Mouse (Mus musculus) heart, embryonic 15.5 days (tissue): ENCODE data around the gene Klra10. TPM values are rescaled to one million over a fixed set of nuclear protein-coding genes. Genes with fewer than 3 reads are reported as not detected.
"Not testable (repeated sequence)": the region's sequence is repeated elsewhere in the genome, so short reads cannot be mapped to it uniquely, and the experiment has no call there.

Source experiments
- ATAC-seq: fragments of 200-750 bp; cut with Nextera tagmentation; replicated peaks from 2 replicates; pipeline ENCODE4 v1.8.0; 2017; ENCODE audit warnings: low read depth, moderate TSS enrichment; ENCODE audit not compliant: insufficient number of reproducible peaks, insufficient read depth, low FRiP score
- H3K27ac ChIP-seq: fragments of 300-500 bp; sonication (generic); 2 replicates; pipeline ENCODE4 v1.5.1; 2015; ENCODE audit warnings: mild to moderate bottlenecking, inconsistent platforms
- H3K27me3 ChIP-seq: fragments of 300-500 bp; sonication (generic); 2 replicates; pipeline ENCODE4 v1.6.1; 2015; ENCODE audit warnings: inconsistent platforms
- H3K36me3 ChIP-seq: fragments of 300-500 bp; sonication (generic); 2 replicates; pipeline ENCODE4 v1.6.1; 2015; ENCODE audit warnings: mild to moderate bottlenecking, inconsistent platforms
- H3K4me1 ChIP-seq: fragments of 300-500 bp; sonication (generic); replicated peaks from 2 replicates; pipeline ENCODE4 v1.6.1; 2015; ENCODE audit warnings: inconsistent platforms
- H3K4me2 ChIP-seq: fragments of 300-500 bp; sonication (generic); 2 replicates; pipeline ENCODE4 v1.6.1; 2015; ENCODE audit warnings: inconsistent platforms, mild to moderate bottlenecking, moderate library complexity
- H3K4me3 ChIP-seq: fragments of 300-500 bp; sonication (generic); 2 replicates; pipeline ENCODE4 v1.5.1; 2015; ENCODE audit warnings: mild to moderate bottlenecking, inconsistent platforms
- H3K9ac ChIP-seq: fragments of 300-500 bp; sonication (generic); 2 replicates; pipeline ENCODE4 v1.6.1; 2015; ENCODE audit warnings: mild to moderate bottlenecking, inconsistent platforms
- H3K9me3 ChIP-seq: fragments of 300-500 bp; sonication (generic); replicated peaks from 2 replicates; pipeline ENCODE4 v1.6.1; 2016; ENCODE audit warnings: inconsistent platforms
- WGBS: fragments of 180-500 bp; shearing (Covaris S2); methylation state at CpG from one replicate; pipeline ENCODE4 v1.1.7; 2015; ENCODE audit warnings: mixed read lengths; 5-methylcytosine and 5-hydroxymethylcytosine counted together
- polyA plus RNA-seq: library from polyadenylated mRNA; unstranded; fragments of >200 nt; fragmentation: Nextera tagmentation; extraction: Ambion mirVana; gene quantifications from 2 replicates; pipeline ENCODE4 v1.2.1, GENCODE M21; 2015

Klra10 gene
- not detected in 2 replicates for polyA plus RNA-seq

GRCm38 (mm10) chr6:130281828-130282227, at the start of gene Klra10:
Gene Klra10, minus strand, starts transcription at chr6:130281928.
- not testable (repeated sequence) for H3K27ac ChIP-seq, H3K9me3 ChIP-seq

DNA sequence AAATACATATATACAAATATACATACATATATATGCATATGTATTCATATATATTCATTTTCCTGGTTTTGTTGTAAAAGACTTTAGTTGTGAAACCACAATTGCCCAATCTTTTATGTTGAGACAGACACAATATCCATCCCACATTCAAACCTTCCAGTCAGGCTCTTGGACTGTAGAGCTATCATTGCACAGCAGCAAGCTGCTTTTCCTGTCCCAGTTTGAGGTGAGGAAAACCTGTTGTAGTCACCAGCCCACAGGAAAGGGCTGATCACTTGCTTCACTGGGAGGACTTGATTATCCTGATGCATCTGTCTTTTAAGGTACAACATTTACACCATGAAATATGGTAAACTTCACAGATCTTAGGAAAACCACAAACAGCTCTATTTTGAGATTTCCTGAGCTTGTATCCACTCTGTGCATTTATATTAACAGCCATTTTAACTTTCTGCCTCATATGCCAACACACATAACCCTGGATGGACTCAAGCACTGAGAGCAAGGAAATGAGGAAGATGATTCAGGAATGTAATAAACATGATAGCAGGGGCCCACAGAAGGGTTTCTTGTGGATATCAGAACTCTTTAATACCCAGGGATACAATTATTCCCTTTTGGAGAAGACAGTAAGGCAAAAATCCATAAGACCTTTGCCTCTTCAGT, 6.4 kb upstream of the Klra10 start:
- Histone ChIP-seq H3K36me3 (no peaks in the 10 kb centered on the region), H3K4me3 (no peak overlapping the region), H3K27me3 (no peaks in the 10 kb centered on the region), H3K4me2 (no peak overlapping the region), H3K9me3 (no peaks in the 10 kb centered on the region; the same call in 1 of the 2 replicates), H3K4me1 (no peaks in the 10 kb centered on the region), H3K27ac (no peak overlapping the region), H3K9ac (no peak overlapping the region)
- ATAC-seq, result no peak

More at GRCm38 (mm10) chr6:130281828-130282227, at the start of gene Klra10:
- H3K4me3 ChIP-seq, H3K27me3 ChIP-seq, H3K9ac ChIP-seq, ATAC-seq, H3K4me1 ChIP-seq, H3K4me2 ChIP-seq, H3K36me3 ChIP-seq: not testable (repeated sequence)
- WGBS, result 44% methylated on average over 1 of the region's 1 CpGs

DNA sequence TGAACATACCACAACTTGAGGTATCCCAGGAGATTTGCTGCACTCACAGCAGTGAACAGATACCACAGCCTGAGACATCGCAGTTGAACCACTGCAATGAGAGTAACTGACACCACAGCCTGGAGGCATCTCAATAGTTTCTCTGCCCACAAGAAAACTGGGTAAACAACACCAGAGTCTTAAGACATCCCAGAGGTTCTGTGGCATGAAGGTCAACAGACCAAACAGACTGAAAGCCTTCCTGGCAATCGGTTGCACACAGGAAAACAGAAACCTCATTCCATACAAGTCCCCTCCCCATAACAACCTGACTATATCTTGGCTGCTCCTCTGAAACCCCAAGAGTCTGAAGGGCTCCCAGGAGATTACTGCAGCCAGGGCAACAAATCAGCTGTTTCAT, 26.4 kb downstream of the Klra10 start:
- Histone ChIP-seq H3K9ac (no peak overlapping the region), H3K9me3 (no peaks in the 10 kb centered on the region), H3K4me1 (no peaks in the 10 kb centered on the region), H3K36me3 (no peaks in the 10 kb centered on the region), H3K4me2 (no peak overlapping the region), H3K4me3 (no peak overlapping the region), H3K27ac (no peak overlapping the region), H3K27me3 (no peaks in the 10 kb centered on the region)
- ATAC-seq, result no peak
- WGBS, result 80% methylated on average over 2 of the region's 2 CpGs

- no peaks in the 10 kb centered on the region; the same call in 1 of the 2 replicates for H3K9me3 ChIP-seq
- WGBS, result 56% methylated on average over 2 of the region's 2 CpGs
- no peak overlapping the region for H3K4me3 ChIP-seq
- H3K4me2 ChIP-seq, result no peak overlapping the region
- H3K27me3 ChIP-seq, result no peaks in the 10 kb centered on the region
- no peak overlapping the region for H3K27ac ChIP-seq
- H3K36me3 ChIP-seq, result no peaks in the 10 kb centered on the region
- no peaks in the 10 kb centered on the region for H3K4me1 ChIP-seq
- no peak overlapping the region for H3K9ac ChIP-seq
- ATAC-seq, result no peak
Observed at GRCm38 (mm10) chr6:130237536-130237935, 44.2 kb downstream of the Klra10 start.

DNA sequence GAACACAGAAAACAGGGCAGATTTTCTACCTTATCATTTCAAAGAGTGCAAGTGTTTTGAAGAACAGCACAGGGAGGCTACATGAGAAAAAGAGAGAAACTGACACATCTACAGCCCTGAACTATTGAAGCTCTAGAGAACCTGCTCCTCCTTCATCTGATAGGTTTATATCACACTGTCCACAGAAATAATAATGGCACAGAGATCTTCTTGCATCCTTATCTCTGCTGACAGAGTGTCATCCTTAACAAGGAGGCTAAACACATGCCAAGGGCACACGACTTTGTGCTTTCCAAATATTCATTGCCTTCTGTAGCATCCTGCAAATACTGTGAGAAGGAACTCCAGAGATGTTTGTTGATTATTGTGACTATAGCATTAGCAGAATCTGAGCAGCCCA, 45.1 kb downstream of the Klra10 start:
- no peaks in the 10 kb centered on the region for H3K27me3 ChIP-seq
- H3K4me2 ChIP-seq, result no peak overlapping the region
- no peaks in the 10 kb centered on the region for H3K4me1 ChIP-seq
- no peak overlapping the region for H3K27ac ChIP-seq
- no peak for ATAC-seq
- H3K36me3 ChIP-seq, result no peaks in the 10 kb centered on the region
- no peak overlapping the region for H3K4me3 ChIP-seq
- no peaks in the 10 kb centered on the region; the same call in 1 of the 2 replicates for H3K9me3 ChIP-seq
- no peak overlapping the region for H3K9ac ChIP-seq
- 32% methylated on average over 1 of the region's 1 CpGs for WGBS

DNA sequence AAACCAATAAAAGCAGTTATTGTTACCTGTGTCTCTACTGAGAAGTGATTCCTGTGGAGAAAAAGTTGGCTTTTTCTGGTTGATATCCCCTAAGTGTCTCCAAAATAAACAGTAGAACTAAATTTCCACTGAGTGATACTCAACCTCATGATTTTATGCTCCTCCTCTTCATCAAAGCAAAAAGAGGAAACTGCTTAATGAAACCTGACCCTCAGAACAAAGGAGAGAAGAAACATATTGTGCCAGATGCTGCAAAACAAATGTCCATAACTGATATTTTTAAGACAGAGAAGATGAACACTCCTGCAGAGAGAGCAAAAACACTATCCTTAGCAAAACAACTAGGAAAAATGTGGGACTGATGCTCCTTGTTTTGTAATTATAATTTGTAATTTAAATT, 48.5 kb downstream of the Klra10 start, which contains the start of gene Klra7:
Gene Klra7, minus strand, starts transcription at position 101 of the 400 bp plus-strand sequence.
- H3K27ac ChIP-seq, result no peak within 1 kb of the TSS
- no peak within 1 kb of the TSS for H3K4me3 ChIP-seq
- H3K4me1 ChIP-seq, result no peaks in the 10 kb centered on the region
- H3K4me2 ChIP-seq, result no peak within 1 kb of the TSS
- H3K36me3 ChIP-seq, result no peaks in the 10 kb centered on the region
- no peaks in the 10 kb centered on the region; the same call in 1 of the 2 replicates for H3K9me3 ChIP-seq
- H3K9ac ChIP-seq, result no peak within 1 kb of the TSS
- no peaks in the 10 kb centered on the region for H3K27me3 ChIP-seq
- ATAC-seq, result no peak

Other genes starting within 250 kb of the Klra10 start
- not detected in 2 replicates for gene Klra4, start 214.7 kb downstream of the Klra10 start, polyA plus RNA-seq
- gene Klra8, start 152.0 kb downstream of the Klra10 start, polyA plus RNA-seq, result not detected in 2 replicates
- gene Klra9, start 88.8 kb downstream of the Klra10 start, polyA plus RNA-seq, result not detected in 2 replicates
- gene Klra7, start 48.6 kb downstream of the Klra10 start, polyA plus RNA-seq, result not detected in 2 replicates
- gene Klra3, start 55.6 kb upstream of the Klra10 start, polyA plus RNA-seq, result not detected in 2 replicates
- gene Klra1, start 104.9 kb upstream of the Klra10 start, polyA plus RNA-seq, result not detected in 2 replicates